Mouse (Mus musculus) adrenal gland, adult 18-20 months (tissue): ENCODE data around the gene Cacna2d3. TPM values are rescaled to one million over a fixed set of nuclear protein-coding genes. Genes with fewer than 3 reads are reported as not detected.
A peak's percentile ranks its signal among the peaks of the same experiment; 100 is the strongest.

Experiments used
- DNase-seq, 2 experiments: peaks; one replicate each; pipeline ENCODE4 v3.0.0; 2021 to 2022; ENCODE audit warnings: low spot score in 2 of 2
- total RNA-seq, 2 experiments: library from RNA; stranded (reverse); gene quantifications; 1 replicate in 1 of 2; 2 replicates in 1 of 2; pipeline ENCODE4 v1.2.3; 2021

The Cacna2d3 gene
- total RNA-seq, 2 experiments from 2014 or later = 3.1 to 3.7 TPM

DNA sequence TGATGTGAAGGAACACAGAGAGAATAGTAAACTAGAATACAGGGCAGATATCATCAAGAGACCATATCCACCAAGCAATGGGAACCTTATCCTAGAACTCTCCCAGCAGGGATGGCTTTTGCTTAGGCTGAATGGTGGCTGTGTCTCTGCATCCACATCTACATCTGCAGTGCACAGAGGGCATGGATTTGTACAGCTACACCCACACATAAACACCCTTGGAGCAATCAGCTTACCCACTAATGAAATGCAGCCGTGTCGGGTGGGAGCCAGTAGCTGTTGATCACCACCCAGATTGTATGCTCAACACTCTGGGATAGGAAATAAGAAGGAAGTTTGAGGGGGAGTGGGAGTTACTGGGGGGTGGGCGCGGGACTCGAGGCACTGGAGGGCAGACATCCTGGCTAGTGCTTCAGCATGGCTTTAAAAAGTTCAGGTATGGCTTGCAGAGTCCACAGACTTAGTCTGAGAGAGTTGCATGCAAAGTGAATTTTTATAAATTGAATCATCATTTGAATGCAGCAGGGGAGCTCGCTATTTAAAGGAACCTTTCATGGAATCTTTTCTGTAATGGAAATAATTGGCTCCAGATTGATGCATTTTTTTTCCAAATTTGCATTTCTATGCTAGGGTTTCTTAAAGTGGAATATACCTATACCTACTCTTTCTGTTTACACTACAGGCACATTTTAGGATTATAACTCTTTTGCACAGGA lies 693.1 kb downstream of the Cacna2d3 start:
- no peak for DNase-seq

DNA sequence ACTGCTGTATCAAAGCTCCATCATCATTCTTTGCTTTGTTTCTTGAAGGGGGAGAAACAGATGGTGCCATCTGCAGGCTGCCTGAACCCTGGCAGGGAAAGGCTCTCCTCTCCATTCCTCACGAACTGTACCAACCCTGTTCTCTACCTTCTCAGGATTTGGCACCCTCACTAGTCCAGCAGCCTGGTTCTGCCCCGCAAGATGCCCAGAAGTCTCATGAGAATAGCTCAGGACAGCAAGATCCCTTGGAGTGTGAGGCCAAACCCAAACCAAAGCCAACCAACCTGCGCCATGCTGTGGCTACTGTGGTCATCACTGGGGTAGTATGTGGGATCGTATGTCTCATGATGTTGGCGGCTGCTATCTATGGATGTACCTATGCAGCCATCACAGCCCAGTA lies 694.4 kb downstream of the Cacna2d3 start:
- DNase-seq = no peak

- no peak for DNase-seq
Observed at GRCm38 (mm10) chr14:29025335-29025734, 696.3 kb downstream of the Cacna2d3 start.

DNA sequence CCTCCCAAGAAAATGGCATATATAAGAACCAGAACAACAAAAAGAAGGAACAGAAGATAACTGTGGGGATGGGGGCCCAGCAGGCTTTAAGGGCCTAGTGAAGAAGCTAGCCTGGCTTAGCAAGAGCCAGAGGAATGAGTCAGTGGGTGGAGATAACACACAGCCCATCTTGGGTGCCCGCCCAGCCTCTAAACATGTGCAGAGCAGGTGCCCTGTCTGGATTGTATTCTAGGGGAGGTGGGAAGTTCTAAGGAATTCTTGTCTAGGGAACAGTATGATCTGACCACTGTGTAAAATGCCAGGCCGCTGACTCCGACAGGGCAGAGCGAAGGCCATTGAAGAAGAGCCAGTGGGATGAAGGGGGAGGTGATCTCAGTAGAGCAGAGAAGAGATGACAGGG lies 698.4 kb downstream of the Cacna2d3 start:
- no peak for DNase-seq

- no peak for DNase-seq
Observed at GRCm38 (mm10) chr14:29021295-29021694, 700.4 kb downstream of the Cacna2d3 start.

- no peak for DNase-seq
Observed at GRCm38 (mm10) chr14:29018316-29019000, 703.2 kb downstream of the Cacna2d3 start.

GRCm38 (mm10) chr14:29017883-29018282 lies 703.8 kb downstream of the Cacna2d3 start, which contains the start of gene Lrtm1:
Lrtm1 (plus strand) TSS chr14:29018208.
- no peak for DNase-seq

- DNase-seq = no peak
Observed at GRCm38 (mm10) chr14:29015896-29016295, 705.8 kb downstream of the Cacna2d3 start.

DNA sequence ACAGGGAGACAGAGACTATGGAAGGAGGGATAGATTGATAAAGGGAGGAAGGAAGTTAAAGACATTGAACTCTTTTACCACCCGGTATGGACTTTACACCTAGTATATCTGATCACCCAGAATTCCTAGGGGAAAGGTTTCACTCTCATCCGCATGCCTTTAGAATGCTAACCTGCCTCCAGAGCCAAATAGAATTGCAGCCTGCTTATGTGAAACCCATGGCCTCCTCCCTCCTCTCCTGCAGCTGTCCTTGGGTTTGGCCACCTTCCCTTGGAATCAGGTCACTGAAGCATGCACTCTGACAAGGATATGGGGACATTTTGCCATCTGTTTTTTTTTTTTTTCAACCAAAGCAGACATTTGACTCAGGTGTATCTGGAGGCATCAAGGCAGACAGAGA lies 707.0 kb downstream of the Cacna2d3 start:
- DNase-seq = no peak

- DNase-seq = no peak
Observed at GRCm38 (mm10) chr14:29013161-29013560, 708.5 kb downstream of the Cacna2d3 start.

DNA sequence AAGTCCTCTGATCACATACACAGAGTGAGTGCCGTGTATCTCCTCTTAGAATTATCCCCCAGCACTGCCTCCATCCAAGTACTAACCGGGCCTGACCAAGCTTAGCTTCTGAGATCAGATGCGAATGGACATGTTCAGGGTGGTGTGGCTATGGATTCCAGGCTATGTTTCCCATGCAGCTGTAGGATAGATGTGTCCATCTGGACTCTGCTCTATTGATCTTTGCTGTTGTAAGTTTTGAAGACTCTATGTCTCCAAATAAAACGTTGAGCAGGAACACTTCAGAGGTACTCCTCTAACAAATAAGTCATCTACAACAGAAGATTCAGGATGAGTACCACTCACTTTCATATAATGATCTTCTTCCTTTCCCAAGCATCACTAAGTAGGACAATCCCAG lies 712.0 kb downstream of the Cacna2d3 start:
- DNase-seq = no peak

DNA sequence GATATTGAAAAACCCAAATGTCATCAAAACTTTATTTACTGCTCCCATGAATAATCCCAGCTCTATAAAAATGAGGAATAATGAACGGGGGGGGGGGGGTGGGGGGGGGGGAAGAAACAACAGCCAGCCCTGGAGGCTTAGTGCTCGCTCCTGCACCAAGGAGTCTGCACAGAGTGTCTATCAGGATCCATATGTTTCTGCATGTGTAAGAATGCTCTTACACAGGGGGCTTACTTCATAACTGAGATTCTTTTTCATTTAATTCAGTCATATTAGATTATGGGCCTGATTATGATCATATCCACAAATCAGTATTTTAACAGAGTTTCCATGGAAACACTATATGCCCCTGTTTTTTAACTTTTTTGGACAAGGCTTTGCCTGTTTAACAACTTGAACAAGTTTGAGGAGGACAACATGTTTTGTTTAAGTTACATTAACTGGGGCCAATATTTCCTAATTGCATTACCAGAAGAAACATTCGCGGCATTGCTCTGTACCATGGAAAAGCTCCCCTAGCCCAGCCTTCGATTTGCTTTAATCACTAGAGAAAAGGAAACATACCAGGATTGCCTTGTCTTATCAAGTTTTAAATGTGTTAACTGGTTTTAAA lies 716.3 kb downstream of the Cacna2d3 start:
- no peak for DNase-seq

DNA sequence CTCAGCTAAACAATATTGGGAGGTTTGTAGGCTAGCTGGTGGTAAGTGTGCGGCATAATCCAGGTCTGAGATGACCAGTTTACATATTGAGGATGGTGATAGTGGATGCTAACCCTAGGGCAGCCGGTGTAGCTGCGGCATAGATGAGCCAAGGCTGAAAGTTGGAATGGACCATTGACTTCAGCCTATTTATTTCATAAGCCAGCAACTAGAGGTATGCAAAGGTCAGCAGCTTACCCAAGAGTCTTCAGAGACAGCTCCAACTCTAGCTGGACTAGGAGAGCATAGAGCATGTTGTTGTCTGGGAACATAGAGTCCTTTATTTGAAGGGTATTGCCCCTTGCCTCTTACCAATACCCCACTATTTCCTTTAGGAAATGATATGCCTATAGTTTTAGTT lies 725.1 kb downstream of the Cacna2d3 start:
- no peak for DNase-seq

- DNase-seq = no peak
Observed at GRCm38 (mm10) chr14:28988211-28988900, 733.3 kb downstream of the Cacna2d3 start.

DNA sequence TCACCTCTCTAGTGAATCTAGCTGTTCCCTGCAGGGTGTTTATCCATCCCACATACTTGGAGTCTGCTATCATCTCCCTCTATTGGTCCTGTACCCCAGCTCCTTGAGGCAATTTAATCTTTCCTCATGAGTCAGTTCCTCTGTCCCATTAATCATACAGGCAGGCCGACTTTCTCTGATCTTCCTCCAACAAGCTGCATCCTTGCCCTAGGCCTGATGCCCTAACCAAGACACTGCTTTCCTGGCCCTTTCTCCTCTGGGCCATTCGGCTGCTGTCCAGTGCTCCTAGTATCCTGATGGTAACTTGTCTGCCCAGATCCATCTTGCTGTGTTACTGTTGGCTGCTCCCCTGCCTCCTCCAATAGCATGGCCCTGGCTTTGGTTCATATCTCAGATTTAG lies 737.4 kb downstream of the Cacna2d3 start:
- peak; percentile 20 to 23 for DNase-seq

DNA sequence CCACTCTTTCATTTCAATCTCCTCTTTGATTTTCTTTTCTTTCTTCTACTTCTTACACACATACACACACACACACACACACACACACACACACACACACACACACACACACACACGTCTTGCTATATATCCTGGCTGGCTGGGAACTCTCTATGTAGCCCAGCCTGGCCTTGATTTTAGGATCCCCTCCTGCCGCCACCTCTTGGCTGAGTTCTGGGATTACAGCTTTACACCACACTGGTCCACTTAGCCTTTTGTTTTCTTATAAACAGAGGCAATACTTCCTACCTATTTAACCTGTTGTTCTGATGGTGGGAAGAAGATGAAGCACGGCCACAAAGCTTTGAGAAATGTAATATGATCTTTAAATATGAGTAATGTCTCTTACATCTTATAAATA lies 741.2 kb downstream of the Cacna2d3 start:
- no peak for DNase-seq

GRCm38 (mm10) chr14:28979230-28979629 lies 742.4 kb downstream of the Cacna2d3 start:
- no peak for DNase-seq

DNA sequence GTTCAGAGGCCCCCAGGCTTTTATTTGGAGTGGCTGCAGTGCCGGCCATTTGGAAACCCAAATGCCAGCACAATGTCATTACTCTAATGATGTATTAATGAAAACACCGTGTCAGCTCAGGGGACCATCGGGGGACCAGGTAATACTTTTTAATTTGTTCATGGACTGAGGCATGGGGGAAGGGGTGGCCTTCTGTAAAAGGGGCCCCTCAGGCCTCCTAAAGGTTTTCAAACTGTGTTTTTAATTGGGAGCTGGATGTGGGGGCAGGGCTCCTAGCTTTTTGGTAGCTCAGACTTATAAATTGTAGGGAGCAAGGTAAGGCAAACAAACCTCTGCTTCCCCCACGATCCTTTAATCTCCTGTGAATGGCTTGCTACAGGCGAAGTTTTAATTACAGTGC lies 749.0 kb downstream of the Cacna2d3 start:
- DNase-seq = no peak

DNA sequence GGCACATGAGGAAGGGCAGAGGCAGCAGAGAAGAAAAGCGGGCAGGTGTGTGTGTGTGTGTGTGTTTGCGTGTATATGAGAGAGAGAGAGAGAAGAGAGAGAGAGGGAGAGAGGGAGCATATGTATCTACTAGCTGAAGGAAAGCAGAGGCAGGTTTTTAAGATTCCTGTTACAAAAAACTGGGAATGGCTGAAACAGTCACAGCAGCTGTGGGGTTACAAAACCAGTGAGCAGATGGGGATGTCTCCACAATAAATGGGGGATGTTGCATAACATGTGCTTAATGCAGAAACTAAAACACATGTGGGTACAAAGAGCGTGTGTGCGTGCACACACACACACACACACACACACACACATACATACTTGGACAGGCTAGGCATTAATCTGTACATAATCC lies 752.4 kb downstream of the Cacna2d3 start:
- no peak for DNase-seq

- DNase-seq = no peak
Observed at GRCm38 (mm10) chr14:28966881-28967280, 754.8 kb downstream of the Cacna2d3 start.

- DNase-seq = no peak
Observed at GRCm38 (mm10) chr14:28961379-28961778, 760.3 kb downstream of the Cacna2d3 start.

DNA sequence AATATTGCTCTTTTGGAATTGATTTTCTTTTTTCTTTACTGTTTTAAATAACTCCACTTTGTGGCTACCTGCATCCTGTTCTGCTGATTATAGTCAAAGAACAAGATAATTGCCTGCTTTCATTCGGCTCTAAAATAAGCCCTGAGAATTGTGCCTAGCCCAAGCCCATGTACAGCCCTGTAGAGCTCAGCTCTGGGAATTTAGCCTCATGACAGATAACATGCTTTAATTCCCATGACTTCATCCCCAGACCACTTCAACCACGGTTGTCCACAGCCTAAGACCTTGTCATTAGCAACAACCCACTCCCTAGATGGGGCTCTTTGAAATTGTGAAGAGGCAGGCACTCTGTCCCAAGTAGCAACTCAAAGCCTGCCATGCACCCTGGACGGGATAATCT lies 762.6 kb downstream of the Cacna2d3 start:
- no peak for DNase-seq
